Mouse (Mus musculus): ENCODE data around the gene Tmem63b.
A peak's percentile ranks its signal among the peaks of the same experiment; 100 is the strongest.

The Tmem63b gene

GRCm38 (mm10) chr17:45678106-45678505, 8.6 kb downstream of the Tmem63b start:
- DNase-seq (ENCODE audit: low read depth in 2 of 2, low spot score in 2 of 2), result peak; percentile 73 to 74

GRCm38 (mm10) chr17:45672598-45672997, 14.1 kb downstream of the Tmem63b start:
- DNase-seq (ENCODE audit: low read depth in 2 of 2, low spot score in 2 of 2), result no peak

GRCm38 (mm10) chr17:45671821-45672220, 14.9 kb downstream of the Tmem63b start:
- DNase-seq (ENCODE audit: low read depth in 2 of 2, low spot score in 2 of 2), result no peak

GRCm38 (mm10) chr17:45667986-45668385, 18.7 kb downstream of the Tmem63b start:
- no peak for DNase-seq (ENCODE audit: low read depth in 2 of 2, low spot score in 2 of 2)

GRCm38 (mm10) chr17:45667481-45667880, 19.2 kb downstream of the Tmem63b start:
- DNase-seq (ENCODE audit: low read depth in 2 of 2, low spot score in 2 of 2), result no peak

GRCm38 (mm10) chr17:45666091-45666490, 20.6 kb downstream of the Tmem63b start:
- no peak for DNase-seq (ENCODE audit: low read depth in 2 of 2, low spot score in 2 of 2)

- DNase-seq (ENCODE audit: low read depth in 2 of 2, low spot score in 2 of 2), result no peak
Observed at GRCm38 (mm10) chr17:45664608-45665007, 22.1 kb downstream of the Tmem63b start.

GRCm38 (mm10) chr17:45663106-45663919, 23.4 kb downstream of the Tmem63b start:
- DNase-seq (ENCODE audit: low read depth in 2 of 2, low spot score in 2 of 2), result peak; percentile 71 to 75

GRCm38 (mm10) chr17:45659225-45659624, 27.5 kb downstream of the Tmem63b start, which contains the start of gene Capn11:
Gene Capn11, minus strand, starts transcription at chr17:45659325.
- no peak for DNase-seq (ENCODE audit: low read depth in 2 of 2, low spot score in 2 of 2)

GRCm38 (mm10) chr17:45655820-45656219, 30.9 kb downstream of the Tmem63b start:
- DNase-seq (ENCODE audit: low read depth in 2 of 2, low spot score in 2 of 2), result no peak

- DNase-seq (ENCODE audit: low read depth in 2 of 2, low spot score in 2 of 2), result no peak
Observed at GRCm38 (mm10) chr17:45653233-45653632, 33.5 kb downstream of the Tmem63b start.

- DNase-seq (ENCODE audit: low read depth in 2 of 2, low spot score in 2 of 2), result no peak
Observed at GRCm38 (mm10) chr17:45644185-45644584, 42.5 kb downstream of the Tmem63b start.

- peak; percentile 63 to 67 for DNase-seq (ENCODE audit: low read depth in 2 of 2, low spot score in 2 of 2)
Observed at GRCm38 (mm10) chr17:45642701-45643100, 44.0 kb downstream of the Tmem63b start.

GRCm38 (mm10) chr17:45641981-45642380, 44.7 kb downstream of the Tmem63b start:
- no peak for DNase-seq (ENCODE audit: low read depth in 2 of 2, low spot score in 2 of 2)

GRCm38 (mm10) chr17:45638596-45639295, 48.0 kb downstream of the Tmem63b start:
- no peak for DNase-seq (ENCODE audit: low read depth in 2 of 2, low spot score in 2 of 2)

- DNase-seq (ENCODE audit: low read depth in 2 of 2, low spot score in 2 of 2), result no peak
Observed at GRCm38 (mm10) chr17:45634033-45634432, 52.7 kb downstream of the Tmem63b start.

- DNase-seq (ENCODE audit: low read depth in 2 of 2, low spot score in 2 of 2), result no peak
Observed at GRCm38 (mm10) chr17:45631940-45632339, 54.8 kb downstream of the Tmem63b start.

GRCm38 (mm10) chr17:45630992-45631391, 55.7 kb downstream of the Tmem63b start:
- no peak for DNase-seq (ENCODE audit: low read depth in 2 of 2, low spot score in 2 of 2)

- DNase-seq (ENCODE audit: low read depth in 2 of 2, low spot score in 2 of 2), result peak; percentile 37 to 60
Observed at GRCm38 (mm10) chr17:45629861-45630694, 56.6 kb downstream of the Tmem63b start.

GRCm38 (mm10) chr17:45628885-45629855, 57.5 kb downstream of the Tmem63b start:
- DNase-seq (ENCODE audit: low read depth in 2 of 2, low spot score in 2 of 2), result no peak

Data from CD8-positive naive resting alpha-beta T cell, adult 2 months (primary cell).